Mouse (Mus musculus) retina, embryonic 14.5 days (tissue): ENCODE data around the gene Gm10961.

Experiments used
- DNase-seq: peaks from one replicate; pipeline ENCODE4 v3.0.0-alpha.2; 2015; ENCODE audit warnings: low spot score

Gene Gm10961

GRCm38 (mm10) chr3:107630682-107631522 lies at the start of gene Gm10961:
TSS of gene Gm10961 (plus strand) at chr3:107631322.
- peak; percentile 68 for DNase-seq

DNA sequence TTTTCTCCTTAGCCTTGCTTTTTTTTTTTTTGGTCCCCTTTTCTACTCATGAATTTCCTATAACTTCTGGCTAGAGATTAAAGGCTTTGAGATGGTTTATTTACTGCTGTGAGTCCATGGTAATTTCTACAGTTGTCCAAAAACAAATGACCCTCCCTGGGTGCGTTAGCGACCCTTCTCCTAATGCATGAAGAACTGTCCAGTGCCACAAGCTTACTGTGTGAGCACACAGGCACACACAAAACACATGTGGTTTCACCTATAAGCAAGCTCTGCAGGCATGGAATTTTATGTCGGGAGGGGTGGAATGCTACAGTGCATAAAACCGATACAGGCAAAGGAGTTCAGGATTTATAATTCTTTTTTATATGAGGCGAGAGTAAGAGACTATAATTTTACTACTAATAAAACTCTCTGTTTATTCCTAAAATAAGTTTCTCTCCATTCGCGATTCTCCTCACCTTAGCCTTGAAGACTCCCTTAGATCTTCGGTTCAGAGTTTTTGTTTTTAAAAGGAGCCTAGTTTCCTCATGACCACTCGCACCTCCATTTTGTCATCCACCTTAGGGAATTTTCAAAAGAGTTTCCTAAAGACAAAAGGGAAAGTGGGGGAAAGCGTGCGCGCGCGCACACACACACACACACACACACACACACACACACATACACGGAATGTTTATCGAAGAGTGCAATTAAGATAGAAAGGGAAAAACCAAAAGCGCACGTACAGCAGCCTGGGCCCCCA lies 48.8 kb upstream of the Gm10961 start:
- DNase-seq: peak; percentile 28

DNA sequence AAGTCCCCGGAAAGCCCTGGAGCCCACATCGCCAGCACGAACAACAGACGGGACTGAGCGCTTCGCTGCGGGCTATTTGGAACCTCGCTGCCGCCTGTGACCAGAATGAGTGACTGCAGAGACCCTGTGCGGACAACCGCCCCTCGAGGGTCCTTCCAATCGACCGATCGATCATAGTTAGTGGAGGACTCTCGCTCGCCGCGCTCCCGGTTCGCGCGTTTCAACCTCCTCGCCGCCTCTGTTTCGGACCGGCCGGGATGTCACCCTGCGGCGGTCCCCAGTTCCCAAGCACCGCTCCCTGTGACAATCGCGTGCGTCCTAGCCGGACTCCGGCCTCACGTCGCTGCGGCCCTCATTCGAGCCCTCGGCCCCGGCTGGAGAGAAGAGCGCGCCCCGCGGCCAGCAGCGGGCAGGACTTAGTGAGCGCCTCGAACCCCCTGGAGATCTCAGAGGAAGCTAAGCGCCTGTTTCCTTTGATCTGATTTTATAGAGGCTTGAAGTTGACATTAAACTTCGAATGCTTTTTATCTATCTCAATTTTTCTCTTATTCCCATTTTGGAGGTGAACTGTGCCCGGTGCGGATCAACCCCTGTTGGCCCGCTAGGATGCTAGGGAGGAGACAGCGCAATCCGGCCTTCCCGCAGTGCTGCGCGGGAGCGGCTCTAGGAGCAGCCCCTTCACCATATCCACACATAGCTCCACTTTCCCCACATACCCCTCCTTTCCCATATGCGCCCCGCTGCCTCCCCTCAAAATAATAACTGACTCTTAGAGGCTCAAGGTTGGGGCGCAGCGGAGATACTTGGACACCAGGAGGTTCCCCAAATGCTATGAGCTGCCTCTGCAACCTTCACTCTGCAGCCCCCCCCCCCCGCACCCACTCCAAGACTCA lies 48.0 kb upstream of the Gm10961 start:
- peak; percentile 54 for DNase-seq

DNA sequence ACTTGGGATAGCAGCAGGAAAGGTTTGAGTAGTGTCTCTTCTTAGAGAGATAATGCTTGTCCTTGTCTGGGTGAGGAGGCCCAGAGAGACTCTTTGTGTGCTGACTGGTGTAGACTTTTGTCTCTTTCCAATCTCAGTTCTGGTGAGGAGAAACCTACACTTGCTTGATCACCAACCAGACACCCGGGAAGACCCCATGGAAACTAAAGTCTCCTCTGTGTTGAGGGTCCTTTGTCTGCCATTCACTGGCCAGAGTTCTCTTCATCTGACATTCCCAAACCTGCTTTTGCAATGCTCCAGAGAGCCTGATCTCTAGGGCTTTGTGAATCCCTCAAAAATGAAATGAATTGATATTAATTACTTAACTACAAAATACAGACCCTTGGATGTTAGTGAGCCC lies 47.2 kb upstream of the Gm10961 start:
- DNase-seq: no peak

GRCm38 (mm10) chr3:107586504-107586903 lies 44.6 kb upstream of the Gm10961 start:
- DNase-seq: no peak

GRCm38 (mm10) chr3:107591612-107592011 lies 39.5 kb upstream of the Gm10961 start:
- DNase-seq: no peak

DNA sequence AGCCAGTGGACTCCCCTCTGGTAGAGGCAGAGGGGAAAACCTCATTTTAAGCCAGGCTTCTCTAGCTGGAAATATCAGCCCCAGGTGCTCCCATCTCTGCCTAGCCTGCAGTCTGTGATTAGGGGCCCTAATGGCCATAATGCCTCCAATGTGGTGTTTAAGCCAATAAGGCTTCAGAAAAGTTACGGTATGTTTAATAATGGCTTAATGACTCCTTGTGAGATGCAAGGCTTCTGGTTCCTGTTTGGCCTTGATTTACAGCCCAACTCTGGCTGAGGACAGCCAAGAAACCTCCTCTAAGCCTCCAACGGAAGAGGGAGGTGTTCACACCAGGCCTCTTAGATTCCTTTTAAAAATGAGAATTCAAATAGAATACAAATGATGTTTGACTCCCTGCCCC lies 37.5 kb upstream of the Gm10961 start:
- DNase-seq: no peak

GRCm38 (mm10) chr3:107594662-107595263 lies 36.4 kb upstream of the Gm10961 start, which contains the start of gene Alx3:
TSS of gene Alx3 (plus strand) at chr3:107595031.
- DNase-seq: no peak

DNA sequence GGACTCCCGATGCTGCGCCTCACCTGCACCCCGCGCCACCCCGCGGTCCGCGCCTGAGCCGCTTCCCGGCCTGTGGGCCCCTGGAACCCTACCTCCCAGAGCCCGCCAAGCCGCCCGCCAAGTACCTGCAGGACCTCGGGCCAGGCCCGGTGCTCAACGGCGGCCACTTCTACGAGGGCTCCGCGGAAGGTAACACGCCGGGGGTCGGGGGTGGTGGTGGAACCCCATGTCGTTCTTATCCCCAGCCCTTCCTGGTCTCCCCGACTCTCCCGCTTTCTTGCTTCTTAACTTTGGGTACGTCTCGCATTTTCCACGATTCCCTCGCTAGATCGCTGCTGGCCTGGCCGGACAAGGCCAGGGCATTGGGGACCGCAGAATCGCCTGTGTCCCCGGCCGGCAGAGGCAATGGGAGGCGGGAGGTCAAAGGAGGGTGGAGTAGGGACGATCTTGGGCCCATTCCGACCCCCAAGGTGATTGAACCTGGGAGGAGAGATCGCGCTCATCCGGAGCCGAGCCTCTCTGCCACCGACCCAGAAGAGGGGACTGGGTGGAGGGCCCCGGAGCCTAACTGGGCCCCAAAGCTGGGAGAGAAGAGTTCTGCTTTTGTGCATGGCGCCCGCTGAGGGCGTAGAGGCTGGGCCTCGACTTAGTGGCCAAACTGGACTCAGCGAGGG lies 35.7 kb upstream of the Gm10961 start:
- peak; percentile 39 for DNase-seq

- peak; percentile 46 for DNase-seq
Measured at GRCm38 (mm10) chr3:107595938-107596461, 35.1 kb upstream of the Gm10961 start.

DNA sequence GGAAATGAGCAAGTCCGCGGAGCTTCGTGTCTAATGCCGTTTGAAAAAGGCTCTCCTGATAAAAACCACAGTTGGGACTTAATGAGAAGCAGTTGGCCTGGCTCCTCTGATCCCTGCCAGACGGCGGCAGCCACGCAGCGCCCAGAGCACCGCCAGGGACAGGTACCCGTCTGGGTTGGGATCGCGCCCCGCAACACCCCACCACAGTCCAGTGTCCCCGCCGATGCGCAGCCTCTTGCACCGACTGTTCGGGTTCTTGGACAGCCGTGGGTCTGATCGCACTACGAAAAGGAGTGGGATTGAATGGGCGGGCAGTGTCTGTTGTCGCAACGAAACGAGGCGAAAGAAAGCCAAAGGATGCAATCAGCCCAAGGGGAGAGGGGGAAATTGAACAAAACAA lies 34.6 kb upstream of the Gm10961 start:
- peak; percentile 60 for DNase-seq

- DNase-seq: no peak
Measured at GRCm38 (mm10) chr3:107597134-107597533, 34.0 kb upstream of the Gm10961 start.

- DNase-seq: no peak
Measured at GRCm38 (mm10) chr3:107597586-107598389, 33.3 kb upstream of the Gm10961 start.

DNA sequence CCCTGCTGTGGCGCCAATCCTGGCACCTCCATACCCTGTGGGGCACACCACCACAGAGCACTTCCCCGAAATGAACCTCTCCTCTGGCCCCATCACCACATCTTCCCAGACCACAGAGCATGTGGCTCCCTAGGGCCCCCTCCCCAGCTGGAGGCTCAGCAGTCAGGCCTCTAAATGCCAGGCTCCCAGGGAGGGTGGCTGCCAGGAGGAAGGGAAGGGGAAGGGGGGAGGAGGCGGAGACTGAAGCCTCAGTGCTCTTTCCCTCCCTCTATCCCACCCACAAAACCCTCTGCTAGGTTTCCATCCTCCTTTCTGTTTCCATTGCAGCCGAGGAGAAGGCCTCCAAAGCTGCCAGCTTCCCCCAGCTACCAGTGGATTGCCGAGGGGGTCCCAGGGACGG lies 31.0 kb upstream of the Gm10961 start:
- DNase-seq: no peak

- DNase-seq: peak; percentile 84
Measured at GRCm38 (mm10) chr3:107605304-107605703, 25.8 kb upstream of the Gm10961 start.

GRCm38 (mm10) chr3:107607221-107607620 lies 23.9 kb upstream of the Gm10961 start:
- no peak for DNase-seq

GRCm38 (mm10) chr3:107608808-107609207 lies 22.3 kb upstream of the Gm10961 start:
- DNase-seq: no peak

DNA sequence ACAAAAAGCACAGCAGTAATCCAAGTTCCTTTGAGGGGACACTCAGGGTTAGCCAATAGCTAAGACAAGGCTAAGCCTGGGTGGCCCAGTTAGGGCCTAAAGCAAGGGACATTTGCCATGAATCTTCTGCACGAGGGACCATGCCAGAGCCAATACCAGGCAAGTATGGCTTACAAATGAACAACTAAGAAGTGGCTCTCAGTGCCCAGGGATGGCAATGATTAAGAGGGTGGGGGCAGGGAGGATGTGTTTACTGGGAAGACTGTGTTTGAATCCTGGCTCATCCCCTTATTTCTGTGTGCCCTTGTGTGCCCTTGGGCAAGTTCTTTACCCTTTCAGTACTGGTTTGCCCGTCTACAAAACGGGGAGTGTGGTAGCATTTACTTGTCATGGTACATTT lies 21.7 kb upstream of the Gm10961 start:
- no peak for DNase-seq

GRCm38 (mm10) chr3:107611394-107611793 lies 19.7 kb upstream of the Gm10961 start:
- no peak for DNase-seq

GRCm38 (mm10) chr3:107612902-107613525 lies 18.1 kb upstream of the Gm10961 start:
- DNase-seq: peak; percentile 81
